Mouse (Mus musculus): ENCODE results near the gene Ssh3.

DNA sequence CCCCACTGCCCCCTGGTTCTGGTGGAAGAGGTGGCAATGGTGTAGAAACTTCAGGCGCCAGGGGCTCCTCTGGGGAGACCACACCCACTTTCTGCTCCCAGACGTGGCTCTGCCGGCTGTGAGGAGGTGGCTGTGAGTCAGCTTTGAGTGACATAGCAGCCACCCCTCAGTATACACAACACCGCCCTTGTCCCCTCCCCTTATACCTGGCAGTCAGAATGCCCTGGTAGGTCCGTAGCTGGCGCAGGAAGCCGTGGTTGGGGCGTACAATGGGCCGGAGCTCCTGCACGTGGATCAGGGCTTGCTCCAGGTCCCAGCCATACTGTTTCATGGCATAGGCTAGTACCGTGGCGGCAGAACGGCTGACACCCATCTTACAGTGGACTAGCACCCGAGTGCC lies 5.3 kb downstream of the Ssh3 start:
- TF ChIP-seq CTCF (IDR thresholded peaks at IDR 0.05; ENCODE audit: borderline replicate concordance, insufficient read depth, low read depth, low read length), result no peak
- no peak for TF ChIP-seq POLR2A (IDR thresholded peaks at IDR 0.05; ENCODE audit: borderline replicate concordance, insufficient read depth, low read length)
